Mouse (Mus musculus) C2C12 (cell line): ENCODE data around the gene Trp53rkb.

Source experiments
- CEBPB ChIP-seq: IDR thresholded peaks from one replicate; pipeline ENCODE4 v1.6.1; 2011; ENCODE audit warnings: low read depth, mild to moderate bottlenecking, control low read depth, moderate library complexity
- CTCF ChIP-seq: IDR thresholded peaks from one replicate; pipeline ENCODE4 v1.5.1; 2011; ENCODE audit not compliant: control insufficient read depth, insufficient read depth, insufficient read length
- MAX ChIP-seq: IDR thresholded peaks from one replicate; pipeline ENCODE4 v1.6.1; 2011; ENCODE audit warnings: mild to moderate bottlenecking, control low read depth
- MYOD1 ChIP-seq: IDR thresholded peaks from one replicate; pipeline ENCODE4 v1.6.1; 2011; ENCODE audit warnings: low read depth; ENCODE audit not compliant: control insufficient read depth, insufficient read length
- USF1 ChIP-seq: IDR thresholded peaks from one replicate; pipeline ENCODE4 v1.6.1; 2011; ENCODE audit warnings: low read depth, mild to moderate bottlenecking, control low read depth, moderate library complexity

DNA sequence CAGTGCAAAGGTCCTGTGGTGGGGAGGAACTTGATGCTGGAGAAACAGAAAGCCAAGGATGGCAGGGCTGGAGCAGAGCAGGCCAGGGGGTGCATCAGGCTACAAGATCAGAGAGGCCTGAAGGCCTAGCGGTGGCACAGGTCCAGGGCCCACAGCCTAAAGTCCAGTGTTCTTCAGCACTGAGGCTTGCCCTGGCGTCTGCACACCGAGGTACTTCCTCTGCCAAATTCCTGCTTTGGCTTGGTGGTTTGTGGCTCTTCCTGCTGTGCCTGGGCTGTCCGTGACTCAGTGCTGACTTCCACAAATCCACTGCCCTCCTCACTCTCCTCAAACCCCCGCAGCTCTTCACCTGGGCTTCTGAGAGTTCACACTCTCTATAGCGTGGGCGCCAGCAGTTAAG is 47.9 kb upstream of the Trp53rkb start:
- no peak for TF ChIP-seq CTCF
- no peak for TF ChIP-seq MAX
- TF ChIP-seq USF1 = no peak
- no peak for TF ChIP-seq MYOD1
- no peak for TF ChIP-seq CEBPB
